Mouse (Mus musculus): ENCODE data around the gene Gm21094. TPM values are rescaled to one million over a fixed set of nuclear protein-coding genes. Genes with fewer than 3 reads are reported as not detected.

Gene Gm21094
- not detected in 2 replicates for polyA plus RNA-seq (2012; ENCODE audit: low replicate concordance)

GRCm38 (mm10) chrY:32620343-32620742, at the start of gene Gm21094:
TSS of gene Gm21094 (minus strand) at chrY:32620443.

Data from hematopoietic multipotent progenitor cell, adult 10-12 weeks (in vitro differentiated cells).